Mouse (Mus musculus) hindbrain, embryonic 12.5 days (tissue): ENCODE data around the gene Tmem206. TPM values are rescaled to one million over a fixed set of nuclear protein-coding genes. Genes with fewer than 3 reads are reported as not detected.

Experiments
- ATAC-seq: fragments of 200-750 bp; cut with Nextera tagmentation; 2 replicates; pipeline ENCODE4 v1.8.0; 2017; ENCODE audit warnings: moderate TSS enrichment; ENCODE audit not compliant: low FRiP score
- H3K27ac ChIP-seq: fragments of 300-500 bp; sonication (generic); 2 replicates; pipeline ENCODE4 v1.5.1; 2016; ENCODE audit warnings: mild to moderate bottlenecking
- H3K27me3 ChIP-seq: fragments of 300-500 bp; sonication (generic); 2 replicates; pipeline ENCODE4 v1.6.1; 2016; ENCODE audit warnings: mild to moderate bottlenecking
- H3K36me3 ChIP-seq: fragments of 300-500 bp; sonication (generic); 2 replicates; pipeline ENCODE4 v1.6.1; 2016; ENCODE audit warnings: mild to moderate bottlenecking
- H3K4me1 ChIP-seq: fragments of 300-500 bp; sonication (generic); 2 replicates; pipeline ENCODE4 v1.6.1; 2016
- H3K4me2 ChIP-seq: fragments of 300-500 bp; sonication (generic); replicated peaks from 2 replicates; pipeline ENCODE4 v1.6.1; 2016; ENCODE audit warnings: mild to moderate bottlenecking
- H3K4me3 ChIP-seq: fragments of 300-500 bp; sonication (generic); 2 replicates; pipeline ENCODE4 v1.5.1; 2016; ENCODE audit warnings: mild to moderate bottlenecking
- H3K9ac ChIP-seq: fragments of 300-500 bp; sonication (generic); 2 replicates; pipeline ENCODE4 v1.6.1; 2016; ENCODE audit warnings: mild to moderate bottlenecking, moderate library complexity
- H3K9me3 ChIP-seq: fragments of 300-500 bp; sonication (generic); replicated peaks from 2 replicates; pipeline ENCODE4 v1.6.1; 2016; ENCODE audit warnings: mild to moderate bottlenecking
- WGBS: fragments of 180-500 bp; shearing (Covaris S2); methylation state at CpG from one replicate; pipeline ENCODE4 v1.1.7; 2016; 5-methylcytosine and 5-hydroxymethylcytosine counted together
- polyA plus RNA-seq: library from polyadenylated mRNA; unstranded; fragments of >200 nt; fragmentation: Nextera tagmentation; extraction: Ambion mirVana; gene quantifications from 2 replicates; pipeline ENCODE4 v1.2.1, GENCODE M21; 2016

Tmem206 gene
- polyA plus RNA-seq = 34.2 and 35.1 TPM in 2 replicates

DNA sequence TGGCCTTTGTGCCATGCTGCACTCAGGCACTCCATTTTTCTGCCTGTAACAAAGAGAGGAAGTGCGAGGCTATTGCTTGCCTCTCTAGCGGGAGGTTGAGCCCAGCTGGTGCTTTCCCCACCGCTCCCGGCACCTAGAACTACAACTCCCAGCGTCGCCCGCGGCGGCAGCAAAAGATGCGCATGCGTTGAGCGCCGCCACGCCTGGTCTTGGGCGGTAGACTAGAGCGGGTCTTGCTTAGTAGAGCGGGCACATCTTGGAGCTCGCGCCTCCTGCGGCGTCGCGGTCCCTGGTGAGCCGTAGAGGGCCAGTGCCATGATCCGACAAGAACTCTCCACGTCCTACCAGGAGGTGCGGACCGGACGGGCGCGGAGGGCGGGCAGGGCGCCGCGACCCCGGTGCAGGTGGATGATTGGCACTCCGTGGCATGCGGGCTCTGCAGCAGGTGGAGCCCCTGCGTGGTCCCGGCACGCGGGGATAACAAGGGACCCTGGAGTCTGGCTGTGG, at the start of gene Tmem206:
Gene Tmem206 (plus strand): TSS at position 187 of the 507 bp plus-strand sequence.
- H3K27ac ChIP-seq = peak within 1 kb of the TSS; percentile 76
- H3K9me3 ChIP-seq = no peaks in the 10 kb centered on the region
- H3K4me3 ChIP-seq = peak within 1 kb of the TSS; percentile 82
- peak within 1 kb of the TSS; percentile 92 for H3K4me2 ChIP-seq
- peak; percentile 96 for ATAC-seq
- H3K4me1 ChIP-seq = peaks cover 25% of the 10 kb centered on the region
- H3K9ac ChIP-seq = peak within 1 kb of the TSS; percentile 90
- H3K27me3 ChIP-seq = no peaks in the 10 kb centered on the region
- H3K36me3 ChIP-seq = peaks cover 4% of the 10 kb centered on the region
- under 1% methylated on average over 40 of the region's 42 CpGs for WGBS

DNA sequence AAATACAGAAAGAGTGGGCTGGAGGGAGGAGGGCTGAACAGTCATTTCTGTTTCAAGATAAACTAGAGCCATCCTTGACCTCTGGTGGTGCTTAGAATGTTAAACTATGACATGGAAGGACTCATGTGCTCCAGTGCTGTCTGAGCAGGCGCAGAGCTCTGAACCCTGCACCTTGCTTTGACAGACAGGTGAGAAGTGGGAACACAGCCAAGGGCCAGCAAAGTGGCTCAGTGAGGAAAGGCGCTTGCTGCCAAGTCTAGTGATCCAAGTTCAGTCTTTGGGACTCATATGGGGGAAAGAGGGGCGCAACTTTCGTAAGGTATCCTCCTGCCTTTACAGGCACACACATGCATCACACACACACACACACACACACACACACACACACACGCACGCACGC, 49.5 kb upstream of the Tmem206 start:
- Histone ChIP-seq H3K9me3 (no peaks in the 10 kb centered on the region), H3K36me3 (no peaks in the 10 kb centered on the region), H3K4me3 (no peak overlapping the region), H3K27ac (no peak overlapping the region), H3K4me1 (no peaks in the 10 kb centered on the region), H3K27me3 (no peaks in the 10 kb centered on the region), H3K4me2 (no peak overlapping the region), H3K9ac (no peak overlapping the region)
- no peak for ATAC-seq
- 96% methylated on average over 4 of the region's 7 CpGs for WGBS

DNA sequence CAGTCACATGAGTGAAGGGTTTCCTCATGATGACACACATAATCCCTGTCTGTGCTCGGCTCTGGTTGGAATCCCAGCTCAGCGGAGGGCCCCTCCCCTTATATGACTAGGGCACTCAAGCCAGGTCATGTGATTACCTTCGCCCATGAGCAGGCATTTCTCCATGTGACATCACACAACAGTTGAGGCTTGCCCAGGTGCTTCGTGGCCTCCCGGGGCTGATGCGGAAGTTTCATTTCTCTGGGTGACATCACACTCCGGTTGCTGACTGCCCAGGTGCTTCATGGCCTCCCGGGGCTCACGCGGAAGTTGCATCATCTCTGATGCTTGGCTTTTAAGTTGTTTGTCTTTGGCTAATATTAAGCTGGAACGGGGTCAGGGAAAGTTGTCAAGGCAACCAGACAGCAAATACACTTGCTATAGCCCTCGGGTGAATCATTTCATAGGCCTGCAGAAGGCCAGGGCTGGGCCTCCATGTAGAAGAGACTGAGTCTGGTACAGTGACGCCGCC, 48.1 kb upstream of the Tmem206 start:
- no peak for ATAC-seq
- Histone ChIP-seq H3K4me3 (no peak overlapping the region), H3K36me3 (no peaks in the 10 kb centered on the region), H3K4me2 (no peak overlapping the region), H3K27ac (no peak overlapping the region), H3K9me3 (no peaks in the 10 kb centered on the region), H3K4me1 (no peaks in the 10 kb centered on the region), H3K27me3 (no peaks in the 10 kb centered on the region), H3K9ac (no peak overlapping the region)
- 83% methylated on average over 14 of the region's 14 CpGs for WGBS

DNA sequence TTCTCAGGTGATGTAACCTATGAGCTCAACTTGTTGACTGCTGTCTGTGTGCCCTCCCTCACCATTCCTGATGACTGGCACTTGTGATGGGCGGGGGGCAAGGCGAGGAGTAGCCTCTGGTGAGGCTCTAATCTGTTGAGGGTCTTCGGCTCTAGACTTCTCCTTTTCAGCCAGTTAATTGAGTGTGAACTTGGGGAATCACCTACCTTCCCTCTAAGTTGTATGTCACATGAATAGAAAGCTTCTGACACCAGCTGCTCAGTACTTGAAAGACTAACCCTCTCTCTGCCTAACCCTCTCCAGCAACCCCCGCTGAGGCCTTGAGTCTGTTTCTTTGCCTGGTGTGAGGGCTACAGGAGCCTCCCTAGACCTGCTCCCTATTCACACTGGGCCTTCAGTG, 47.4 kb upstream of the Tmem206 start:
- no peak overlapping the region for H3K4me3 ChIP-seq
- WGBS = 88% methylated on average over 4 of the region's 4 CpGs
- H3K9ac ChIP-seq = no peak overlapping the region
- no peaks in the 10 kb centered on the region for H3K4me1 ChIP-seq
- no peaks in the 10 kb centered on the region for H3K9me3 ChIP-seq
- H3K4me2 ChIP-seq = no peak overlapping the region
- no peak for ATAC-seq
- H3K27ac ChIP-seq = no peak overlapping the region
- no peaks in the 10 kb centered on the region for H3K36me3 ChIP-seq
- no peaks in the 10 kb centered on the region for H3K27me3 ChIP-seq

DNA sequence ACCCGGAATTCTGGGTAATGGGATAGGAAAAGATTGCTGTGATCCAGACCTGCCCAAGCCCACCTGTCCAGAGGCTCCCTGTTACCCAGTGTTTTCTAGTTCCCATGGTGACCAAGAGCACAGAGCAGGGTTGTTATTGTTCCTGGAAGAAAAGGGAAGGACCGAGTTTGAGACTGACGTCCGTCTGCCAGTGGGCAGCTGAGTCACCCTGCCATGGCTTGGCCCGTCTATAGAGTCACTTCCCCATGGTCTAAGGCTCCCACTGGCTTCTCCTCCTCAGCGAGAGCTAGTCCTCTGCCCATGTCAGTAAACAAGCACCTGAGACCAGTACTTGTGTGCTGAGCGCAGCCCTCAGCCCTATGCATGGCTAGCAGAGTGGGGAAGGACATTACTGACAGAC, 44.5 kb upstream of the Tmem206 start:
- no peaks in the 10 kb centered on the region for H3K27me3 ChIP-seq
- H3K4me2 ChIP-seq = no peak overlapping the region
- WGBS = 68% methylated on average over 7 of the region's 7 CpGs
- no peaks in the 10 kb centered on the region for H3K9me3 ChIP-seq
- H3K9ac ChIP-seq = no peak overlapping the region
- H3K4me3 ChIP-seq = no peak overlapping the region
- no peaks in the 10 kb centered on the region for H3K36me3 ChIP-seq
- no peaks in the 10 kb centered on the region for H3K4me1 ChIP-seq
- H3K27ac ChIP-seq = no peak overlapping the region
- no peak for ATAC-seq

DNA sequence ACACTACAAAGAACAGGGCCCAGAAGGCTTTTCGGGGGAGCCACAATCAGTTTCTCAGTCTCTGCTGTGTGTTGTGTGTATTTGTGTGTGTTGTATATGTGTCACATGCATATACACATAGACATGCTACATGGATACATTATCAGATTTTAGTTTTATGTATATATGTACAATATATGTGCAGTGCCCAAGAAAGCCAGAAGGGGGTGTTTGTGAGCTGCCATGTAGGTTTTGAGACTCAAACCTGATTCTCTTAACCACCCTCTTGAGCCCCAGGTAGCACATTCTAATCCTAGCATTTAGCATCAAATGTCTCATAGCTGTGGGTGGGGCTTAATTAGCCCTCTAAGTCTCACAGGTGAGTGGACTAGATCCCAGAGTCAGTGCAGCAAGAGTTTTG, 43.4 kb upstream of the Tmem206 start:
- Histone ChIP-seq H3K9me3 (no peaks in the 10 kb centered on the region), H3K27ac (no peak overlapping the region), H3K4me2 (no peak overlapping the region), H3K4me3 (no peak overlapping the region), H3K27me3 (no peaks in the 10 kb centered on the region), H3K36me3 (no peaks in the 10 kb centered on the region), H3K9ac (no peak overlapping the region), H3K4me1 (no peaks in the 10 kb centered on the region)
- no peak for ATAC-seq
- 96% methylated on average over 1 of the region's 1 CpGs for WGBS

DNA sequence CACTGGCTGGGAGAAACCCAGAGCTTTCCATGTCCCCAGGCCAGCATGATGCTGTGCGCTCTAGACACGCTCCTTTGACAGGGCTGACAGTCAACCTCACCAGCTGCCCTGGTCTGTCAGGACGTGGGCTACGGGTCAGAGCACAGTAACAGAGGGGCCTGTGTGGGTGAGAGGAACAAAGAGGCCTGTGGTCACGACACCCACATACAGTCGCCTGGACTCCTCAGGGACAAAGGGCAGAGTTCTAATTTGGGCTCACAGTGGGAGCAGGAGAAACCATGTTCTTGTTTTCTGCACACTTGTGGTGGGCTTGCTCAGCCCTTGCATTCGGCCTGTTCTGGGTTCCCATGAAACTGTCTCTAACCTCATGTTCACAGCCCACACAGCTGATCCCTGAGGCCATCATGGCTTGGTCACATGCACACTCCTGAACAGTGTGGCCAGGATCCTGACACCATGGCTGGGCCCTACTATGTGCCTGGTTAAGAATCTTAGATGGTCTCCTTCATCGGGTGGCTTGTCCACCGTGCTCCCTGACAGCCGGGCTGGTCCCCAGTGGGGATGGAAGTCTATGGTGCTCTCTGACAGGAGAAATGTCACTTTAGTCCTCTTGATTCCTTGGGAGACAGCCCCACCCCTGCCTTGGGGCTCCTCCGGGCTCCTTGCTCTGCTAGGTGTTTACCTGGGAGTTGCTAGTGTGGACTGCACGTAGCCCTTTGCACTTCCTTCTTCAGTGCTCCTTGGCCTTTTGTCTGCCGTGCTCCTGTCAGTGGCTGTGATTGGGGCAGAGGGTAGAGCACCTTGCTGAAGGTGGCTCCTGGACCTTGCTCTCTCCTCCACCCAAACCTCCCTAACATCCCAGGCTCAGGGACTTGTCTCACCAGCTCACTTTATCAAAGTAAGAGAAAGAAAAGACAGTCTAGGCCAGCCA, 42.3 kb upstream of the Tmem206 start:
- H3K4me2 ChIP-seq = no peak overlapping the region
- no peak for ATAC-seq
- H3K27ac ChIP-seq = no peak overlapping the region
- no peak overlapping the region for H3K9ac ChIP-seq
- H3K4me1 ChIP-seq = no peaks in the 10 kb centered on the region
- H3K27me3 ChIP-seq = no peaks in the 10 kb centered on the region
- H3K4me3 ChIP-seq = no peak overlapping the region
- H3K9me3 ChIP-seq = no peaks in the 10 kb centered on the region
- no peaks in the 10 kb centered on the region for H3K36me3 ChIP-seq
- WGBS = 70% methylated on average over 13 of the region's 13 CpGs

DNA sequence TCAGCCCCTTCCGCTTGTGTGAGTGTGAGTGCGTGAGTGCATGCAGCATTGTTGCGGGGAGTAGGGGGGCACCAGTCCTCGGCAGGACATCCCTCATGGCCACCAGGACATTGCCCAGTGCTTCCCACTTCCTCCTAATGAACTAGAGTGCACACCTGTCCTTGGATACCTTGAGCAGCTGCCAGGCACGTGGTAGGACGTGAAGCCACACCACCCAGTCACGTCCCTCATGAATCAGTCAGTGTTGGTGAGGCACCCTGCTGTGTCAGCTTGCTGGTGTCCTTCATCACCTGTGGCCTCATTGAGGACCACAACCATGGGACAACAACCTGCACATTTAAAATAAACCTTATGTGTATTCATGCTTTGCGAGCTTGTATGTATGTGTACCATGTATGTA, 41.2 kb upstream of the Tmem206 start:
- H3K36me3 ChIP-seq = no peaks in the 10 kb centered on the region
- H3K27ac ChIP-seq = no peak overlapping the region
- 87% methylated on average over 8 of the region's 8 CpGs for WGBS
- H3K9me3 ChIP-seq = no peaks in the 10 kb centered on the region
- H3K9ac ChIP-seq = no peak overlapping the region
- no peak for ATAC-seq
- no peaks in the 10 kb centered on the region for H3K4me1 ChIP-seq
- no peaks in the 10 kb centered on the region for H3K27me3 ChIP-seq
- H3K4me3 ChIP-seq = no peak overlapping the region
- no peak overlapping the region for H3K4me2 ChIP-seq

DNA sequence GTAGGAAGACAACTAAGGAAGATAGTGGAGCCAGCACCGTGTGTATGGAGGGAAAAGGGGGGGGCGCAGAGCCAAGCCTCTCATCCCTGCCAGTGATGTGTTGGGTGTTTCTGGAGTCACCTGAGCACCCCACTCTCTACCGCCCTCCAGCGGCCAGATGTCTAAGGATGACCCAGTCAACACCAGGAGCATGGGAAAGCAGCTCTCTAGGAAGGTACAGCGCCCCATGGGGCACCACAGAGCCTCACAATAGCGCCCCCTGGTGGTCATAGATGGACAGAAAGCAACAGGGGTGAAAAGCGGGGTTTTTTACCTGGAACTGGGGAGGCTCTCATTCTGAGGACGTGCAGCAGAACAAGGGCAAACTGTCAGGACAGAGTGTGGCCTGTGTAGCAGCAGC, 37.0 kb upstream of the Tmem206 start:
- Histone ChIP-seq H3K27me3 (no peaks in the 10 kb centered on the region), H3K9me3 (no peaks in the 10 kb centered on the region), H3K36me3 (no peaks in the 10 kb centered on the region), H3K4me3 (no peak overlapping the region), H3K4me2 (no peak overlapping the region), H3K27ac (no peak overlapping the region), H3K4me1 (no peaks in the 10 kb centered on the region), H3K9ac (no peak overlapping the region)
- 44% methylated on average over 8 of the region's 8 CpGs for WGBS
- ATAC-seq = no peak

DNA sequence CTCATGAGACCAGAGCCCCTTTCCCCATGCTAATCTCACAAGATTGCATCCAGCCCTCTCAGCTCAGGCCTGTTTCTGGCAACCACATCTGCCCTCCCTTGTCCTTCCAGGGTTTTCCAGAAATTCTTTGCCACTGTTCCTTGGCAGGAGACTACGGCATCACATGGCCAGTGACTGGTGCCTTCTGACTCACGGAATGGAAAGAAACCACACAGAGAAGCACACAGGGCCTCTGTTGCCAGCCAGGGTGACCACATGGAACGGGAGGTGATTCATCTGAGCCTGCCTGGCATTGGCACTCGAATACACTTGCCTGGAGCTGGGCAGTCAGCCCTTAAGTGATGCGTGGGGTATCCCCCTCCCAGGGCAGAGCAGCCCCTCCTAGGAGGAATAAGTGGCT, 33.4 kb upstream of the Tmem206 start:
- Histone ChIP-seq H3K9ac (no peak overlapping the region), H3K4me2 (no peak overlapping the region), H3K27ac (no peak overlapping the region), H3K27me3 (no peaks in the 10 kb centered on the region), H3K36me3 (no peaks in the 10 kb centered on the region), H3K4me1 (no peaks in the 10 kb centered on the region), H3K4me3 (no peak overlapping the region), H3K9me3 (no peaks in the 10 kb centered on the region)
- ATAC-seq = no peak
- WGBS = 69% methylated on average over 5 of the region's 5 CpGs

DNA sequence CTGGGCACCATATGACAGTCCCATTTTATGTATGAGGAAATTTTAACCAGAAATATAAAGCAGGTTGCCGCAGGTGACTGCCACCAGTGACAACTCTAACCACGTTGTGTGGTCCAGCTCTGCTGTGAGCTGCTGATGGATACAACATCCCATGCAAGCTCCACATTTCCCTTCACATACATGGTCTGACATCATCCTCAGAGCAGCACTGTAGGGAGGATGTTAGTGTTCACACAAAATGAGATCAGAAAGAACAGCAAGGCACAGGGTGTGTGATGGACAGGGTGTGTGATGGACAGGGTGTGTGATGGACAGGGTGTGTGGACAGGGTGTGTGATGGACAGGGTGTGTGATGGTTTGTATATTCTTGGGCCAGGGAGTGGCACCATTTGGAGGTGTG, 32.7 kb upstream of the Tmem206 start:
- ATAC-seq = no peak
- no peaks in the 10 kb centered on the region for H3K9me3 ChIP-seq
- H3K36me3 ChIP-seq = no peaks in the 10 kb centered on the region
- 88% methylated on average over 2 of the region's 2 CpGs for WGBS
- H3K4me3 ChIP-seq = no peak overlapping the region
- H3K4me2 ChIP-seq = no peak overlapping the region
- no peak overlapping the region for H3K9ac ChIP-seq
- no peaks in the 10 kb centered on the region for H3K27me3 ChIP-seq
- H3K27ac ChIP-seq = no peak overlapping the region
- H3K4me1 ChIP-seq = no peaks in the 10 kb centered on the region

DNA sequence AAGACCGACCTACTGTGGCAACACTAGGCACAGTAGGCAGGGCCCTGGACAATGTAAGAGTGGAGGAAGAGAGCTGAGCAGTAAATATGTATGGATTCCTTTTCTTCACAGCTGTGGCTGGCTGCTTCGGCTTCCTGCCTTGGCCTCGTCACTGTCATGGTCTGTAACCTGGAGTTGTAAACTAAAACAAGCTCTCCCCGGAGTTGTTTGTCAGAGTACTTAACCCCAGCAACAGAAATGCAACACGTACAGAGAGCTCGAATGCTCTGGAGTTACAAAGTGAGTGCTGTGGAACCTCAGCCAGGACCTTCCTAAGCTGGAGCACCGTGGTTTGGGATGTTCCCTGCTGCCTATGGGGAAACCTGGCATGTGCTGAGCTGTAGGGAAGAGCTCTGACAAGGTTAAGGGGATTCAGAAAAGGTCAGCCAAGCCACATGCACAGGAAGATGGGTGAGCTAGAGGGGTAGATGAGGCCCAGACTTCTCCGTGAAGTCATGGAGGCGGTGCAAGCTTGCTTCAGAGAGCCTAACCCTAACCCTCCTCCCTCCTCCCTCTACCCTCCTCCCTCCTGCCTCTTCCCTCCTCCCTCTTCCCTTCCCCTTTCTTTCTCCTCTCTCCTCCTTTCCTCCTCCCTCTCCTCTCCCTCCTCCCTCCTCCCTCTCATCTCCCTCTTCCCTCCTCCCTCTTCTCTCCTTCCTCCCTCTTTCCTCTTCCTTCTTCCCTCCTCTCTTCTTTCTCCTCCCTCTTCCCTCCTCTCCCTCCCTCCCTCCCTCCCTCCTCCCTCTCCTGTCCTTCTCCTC, 31.5 kb upstream of the Tmem206 start:
- no peak overlapping the region for H3K9ac ChIP-seq
- H3K36me3 ChIP-seq = no peaks in the 10 kb centered on the region
- peaks cover 3% of the 10 kb centered on the region; the same call in 1 of the 2 replicates for H3K4me1 ChIP-seq
- H3K9me3 ChIP-seq = no peaks in the 10 kb centered on the region
- no peak overlapping the region for H3K4me2 ChIP-seq
- WGBS = 74% methylated on average over 9 of the region's 9 CpGs
- ATAC-seq = no peak
- no peak overlapping the region for H3K4me3 ChIP-seq
- no peaks in the 10 kb centered on the region for H3K27me3 ChIP-seq
- no peak overlapping the region for H3K27ac ChIP-seq
